Mouse (Mus musculus) forebrain, embryonic 14.5 days (tissue): ENCODE measurements around the gene Btnl4. TPM values are rescaled to one million over a fixed set of nuclear protein-coding genes. Genes with fewer than 3 reads are reported as not detected.

Source experiments
- polyA plus RNA-seq: library from polyadenylated mRNA; unstranded; fragments of >200 nt; fragmentation: Nextera tagmentation; extraction: Ambion mirVana; gene quantifications from 2 replicates; pipeline ENCODE4 v1.2.1, GENCODE M21; 2014

The Btnl4 gene
- polyA plus RNA-seq, 1 experiment from 2014 or later = not detected

Other genes with a start within 250 kb of the Btnl4 start
- gene H2-Ob, start 238.4 kb downstream of the Btnl4 start, polyA plus RNA-seq = 0.18 TPM in 1 of 2 replicates, not detected in the other
- gene H2-Ab1, start 219.6 kb downstream of the Btnl4 start, polyA plus RNA-seq = 1.4 and 2.1 TPM in 2 replicates
- gene H2-Aa, start 189.5 kb downstream of the Btnl4 start, polyA plus RNA-seq = 0.25 and 0.27 TPM in 2 replicates
- gene H2-Eb1, start 171.5 kb downstream of the Btnl4 start, polyA plus RNA-seq = 0.85 and 1.4 TPM in 2 replicates
- not detected in 2 replicates for gene H2-Eb2, start 151.7 kb downstream of the Btnl4 start, polyA plus RNA-seq
- gene Btnl2, start 122.5 kb downstream of the Btnl4 start, polyA plus RNA-seq = not detected in 2 replicates
- gene Btnl1, start 100.2 kb downstream of the Btnl4 start, polyA plus RNA-seq = not detected in 2 replicates
- gene BC051142, start 78.5 kb downstream of the Btnl4 start, polyA plus RNA-seq = 3.7 and 4.2 TPM in 2 replicates
- gene Btnl6, start 40.0 kb upstream of the Btnl4 start, polyA plus RNA-seq = not detected in 2 replicates
- 4.1 and 6.0 TPM in 2 replicates for gene Notch4, start 87.0 kb upstream of the Btnl4 start, polyA plus RNA-seq
- 3.7 and 4.5 TPM in 2 replicates for gene Gpsm3, start 112.5 kb upstream of the Btnl4 start, polyA plus RNA-seq
- gene Pbx2, start 113.9 kb upstream of the Btnl4 start, polyA plus RNA-seq = 6.4 and 9.6 TPM in 2 replicates
- 1.1 and 1.5 TPM in 2 replicates for gene Ager, start 120.5 kb upstream of the Btnl4 start, polyA plus RNA-seq
- gene Rnf5, start 126.4 kb upstream of the Btnl4 start, polyA plus RNA-seq = 222 TPM in 2 replicates
- 88.6 and 106 TPM in 2 replicates for gene Agpat1, start 126.9 kb upstream of the Btnl4 start, polyA plus RNA-seq
- gene Egfl8, start 138.7 kb upstream of the Btnl4 start, polyA plus RNA-seq = 7.6 and 8.7 TPM in 2 replicates
- 23.8 and 24.6 TPM in 2 replicates for gene Ppt2, start 151.2 kb upstream of the Btnl4 start, polyA plus RNA-seq
- 5.0 and 5.5 TPM in 2 replicates for gene Prrt1, start 152.2 kb upstream of the Btnl4 start, polyA plus RNA-seq
- gene Fkbpl, start 167.4 kb upstream of the Btnl4 start, polyA plus RNA-seq = 12.6 and 14.9 TPM in 2 replicates
- 75.0 and 90.9 TPM in 2 replicates for gene Atf6b, start 169.8 kb upstream of the Btnl4 start, polyA plus RNA-seq
- gene Tnxb, start 193.2 kb upstream of the Btnl4 start, polyA plus RNA-seq = 0.04 and 0.10 TPM in 2 replicates